Mouse (Mus musculus) thymus, postnatal 25 days (tissue): ENCODE data around the gene Selenos.
"Not testable (repeated sequence)": the region's sequence is repeated elsewhere in the genome, so short reads cannot be mapped to it uniquely, and the experiment has no call there.

Source experiments
- DNase-seq: peaks from one replicate; pipeline ENCODE4 v3.0.0; 2022

Gene Selenos

DNA sequence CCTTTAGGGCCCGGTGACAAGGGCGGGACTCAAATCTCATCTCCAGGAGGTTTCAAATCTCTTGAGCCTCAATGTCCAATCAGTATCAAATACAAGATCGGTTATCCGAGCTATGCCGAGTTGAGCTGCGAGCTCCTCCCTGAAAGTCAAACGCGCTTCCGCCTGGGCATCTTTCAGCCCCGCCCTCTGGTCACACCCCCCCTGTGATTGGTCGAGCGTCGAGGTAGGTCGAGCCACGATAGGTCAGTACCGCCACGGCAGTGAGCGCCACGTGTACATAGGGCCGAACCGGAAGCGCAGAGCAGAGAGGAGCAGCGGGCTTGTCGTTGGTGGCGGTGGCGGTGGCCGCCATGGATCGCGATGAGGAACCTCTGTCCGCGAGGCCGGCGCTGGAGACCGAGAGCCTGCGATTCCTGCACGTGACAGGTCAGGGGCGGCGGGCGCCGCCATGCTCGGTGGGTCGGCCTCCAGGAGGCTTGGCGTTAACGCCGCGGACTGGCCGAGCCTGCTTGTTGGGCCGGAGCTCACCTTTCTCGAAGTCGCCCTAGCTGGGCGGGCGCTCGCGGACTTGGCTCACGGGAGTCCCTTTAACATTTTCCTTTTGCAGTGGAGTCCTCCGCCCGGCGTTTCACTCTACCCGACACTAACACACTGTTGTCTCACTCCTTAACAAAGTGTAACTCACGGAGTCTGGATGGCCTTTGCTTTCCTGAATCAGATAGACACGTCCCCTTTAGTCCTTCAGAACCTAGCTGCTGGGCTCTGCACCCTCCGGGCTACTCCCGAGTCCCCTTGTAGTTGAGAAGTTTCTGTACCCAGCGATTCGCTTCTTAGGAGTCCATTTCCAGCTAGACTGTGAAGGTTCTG is at the start of gene Selenos:
Gene Selenos, plus strand, starts transcription at position 286 of the 867 bp plus-strand sequence.
- DNase-seq = peak; percentile 95

DNA sequence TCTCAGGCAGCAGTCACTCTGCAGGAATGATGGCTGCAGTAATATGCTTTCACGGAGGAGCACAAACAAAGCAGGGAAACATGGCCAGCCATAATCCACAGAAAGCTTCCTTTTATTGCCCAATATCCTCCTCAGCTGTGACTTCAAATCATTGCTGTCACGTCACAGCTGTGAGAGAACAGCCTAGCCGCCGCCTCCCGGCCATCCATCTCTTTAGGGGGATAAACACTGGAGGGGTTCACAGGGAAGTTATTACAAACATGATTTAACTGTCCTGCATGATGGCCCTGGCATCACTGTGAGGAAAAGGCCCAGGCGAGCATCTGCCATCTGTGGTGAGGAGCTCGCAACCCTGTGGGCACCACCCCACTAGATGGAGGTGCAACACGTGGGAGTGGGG is 42.6 kb upstream of the Selenos start:
- no peak for DNase-seq

DNA sequence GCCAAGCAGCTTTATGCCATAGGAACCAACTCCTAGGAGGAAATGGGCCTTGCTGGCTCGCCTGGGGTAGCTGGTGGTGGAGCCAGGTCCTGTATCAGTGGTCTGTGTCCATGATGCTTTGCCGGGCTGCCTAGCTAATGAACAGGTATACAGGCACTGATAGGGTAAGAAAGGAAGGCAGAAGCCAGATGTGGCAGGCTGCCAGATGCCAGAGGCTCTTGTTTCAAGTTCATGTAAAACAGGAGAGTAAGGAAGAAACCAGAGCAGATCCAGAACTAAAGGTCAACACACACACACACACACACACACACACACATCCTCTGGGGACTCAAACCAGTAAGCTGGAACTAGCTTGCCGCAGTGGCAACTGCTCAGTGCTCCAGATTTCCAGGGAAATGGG is 41.2 kb upstream of the Selenos start:
- DNase-seq = no peak

DNA sequence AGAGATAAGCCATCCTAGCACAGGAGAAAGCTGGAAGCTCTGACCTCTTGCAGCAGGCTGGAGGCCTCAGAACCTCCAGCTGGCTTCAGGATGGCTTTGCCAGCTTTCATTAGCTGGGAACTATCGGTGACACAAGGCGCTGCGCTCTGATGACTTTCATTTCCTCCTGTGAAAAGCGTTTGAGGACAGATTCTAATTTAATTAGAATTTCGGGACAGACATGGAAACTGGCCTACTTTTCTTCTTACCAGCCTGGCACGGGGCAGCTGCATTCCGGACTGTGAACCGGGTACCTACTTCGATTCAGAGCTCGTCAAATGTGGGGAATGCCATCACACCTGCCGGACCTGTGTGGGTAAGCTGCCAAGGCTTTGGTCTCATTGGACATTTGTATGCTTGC is 40.7 kb upstream of the Selenos start:
- no peak for DNase-seq

DNA sequence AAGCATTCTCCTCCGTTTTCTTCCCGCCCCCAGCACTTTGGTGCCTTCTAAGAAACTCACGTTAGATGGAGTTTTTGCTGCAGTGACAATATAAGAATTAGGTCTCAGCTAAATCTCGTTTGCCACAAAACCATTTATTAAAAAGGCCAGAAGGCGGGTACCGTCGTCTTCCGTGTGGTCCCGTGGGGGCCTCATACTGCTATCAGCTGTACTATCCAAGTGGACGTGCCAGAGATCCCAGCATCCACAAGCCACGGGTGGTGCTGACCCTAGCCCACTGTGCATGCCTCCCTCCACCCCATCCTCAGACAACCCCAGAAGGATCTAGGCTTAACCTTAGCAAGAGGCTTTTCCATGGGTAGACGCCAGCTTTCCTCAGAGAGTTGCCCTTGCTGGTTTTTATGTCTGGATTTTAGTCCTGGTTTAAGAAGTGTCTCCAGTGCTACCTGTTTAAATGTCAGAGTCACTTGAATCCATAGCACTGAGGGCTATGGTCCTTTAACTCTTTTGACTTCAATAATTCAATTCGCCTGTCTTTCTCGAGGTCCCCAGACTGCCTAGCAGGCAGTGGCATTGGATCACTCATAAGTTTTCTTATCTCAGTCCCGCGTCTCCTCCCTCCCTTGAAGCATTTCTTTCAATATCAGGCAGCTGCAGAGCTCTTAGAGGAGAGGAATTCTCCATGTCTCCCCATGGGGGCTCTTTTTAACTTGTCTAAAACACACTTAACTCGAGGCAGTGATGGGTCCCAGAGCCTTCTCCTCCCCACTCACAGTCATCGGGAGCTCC is 39.2 kb upstream of the Selenos start:
- DNase-seq = no peak

DNA sequence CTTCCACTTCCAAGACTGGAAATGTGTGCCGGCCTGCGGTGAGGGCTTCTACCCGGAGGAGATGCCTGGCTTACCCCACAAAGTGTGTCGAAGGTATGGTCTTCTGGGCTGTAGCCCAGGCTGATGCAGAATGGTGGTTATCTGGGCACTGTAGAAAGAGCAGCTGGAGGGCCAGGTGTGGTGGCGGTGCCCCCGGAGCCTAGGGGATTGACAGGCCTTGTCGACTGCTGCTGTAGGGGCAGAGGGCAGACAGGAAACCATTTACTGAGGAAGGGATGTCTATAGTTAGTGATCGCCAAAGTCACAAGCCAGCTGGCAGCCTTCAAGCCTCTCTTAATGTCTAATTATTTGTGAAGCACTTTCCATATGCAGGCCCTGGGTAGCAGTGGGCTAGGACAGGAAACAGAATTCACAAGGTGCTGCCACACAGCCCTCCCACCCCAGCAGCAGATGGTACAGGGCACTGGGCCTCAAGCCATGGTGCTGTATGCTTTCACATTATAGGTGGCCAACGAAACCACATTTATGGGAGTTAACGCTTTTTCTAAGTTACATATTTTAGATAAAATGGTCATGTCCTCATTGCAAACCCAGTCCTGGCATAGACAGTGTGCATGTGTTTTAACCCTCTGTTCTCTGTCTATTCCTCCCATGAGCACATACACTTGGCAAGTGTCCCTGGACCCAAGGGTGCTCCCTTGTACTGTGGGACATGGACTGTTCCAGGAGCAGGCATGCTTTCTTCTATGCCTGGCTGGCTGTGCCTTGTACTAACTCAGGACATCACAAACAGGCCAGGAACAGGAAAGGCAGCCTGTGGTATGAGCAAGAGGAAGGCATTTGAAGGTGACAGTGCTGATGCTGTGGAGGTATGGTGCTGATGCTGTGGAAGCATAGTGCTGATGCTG is 35.6 kb upstream of the Selenos start, which contains the start of gene Gm45213:
Gene Gm45213, plus strand, starts transcription at position 51 of the 908 bp plus-strand sequence.
- peak; percentile 30 for DNase-seq

- DNase-seq = no peak
Observed at GRCm38 (mm10) chr7:66044617-66045016, 34.8 kb upstream of the Selenos start.

- no peak for DNase-seq
Observed at GRCm38 (mm10) chr7:66046921-66047918, 32.2 kb upstream of the Selenos start.

GRCm38 (mm10) chr7:66047975-66048374 is 31.5 kb upstream of the Selenos start:
- DNase-seq = no peak

DNA sequence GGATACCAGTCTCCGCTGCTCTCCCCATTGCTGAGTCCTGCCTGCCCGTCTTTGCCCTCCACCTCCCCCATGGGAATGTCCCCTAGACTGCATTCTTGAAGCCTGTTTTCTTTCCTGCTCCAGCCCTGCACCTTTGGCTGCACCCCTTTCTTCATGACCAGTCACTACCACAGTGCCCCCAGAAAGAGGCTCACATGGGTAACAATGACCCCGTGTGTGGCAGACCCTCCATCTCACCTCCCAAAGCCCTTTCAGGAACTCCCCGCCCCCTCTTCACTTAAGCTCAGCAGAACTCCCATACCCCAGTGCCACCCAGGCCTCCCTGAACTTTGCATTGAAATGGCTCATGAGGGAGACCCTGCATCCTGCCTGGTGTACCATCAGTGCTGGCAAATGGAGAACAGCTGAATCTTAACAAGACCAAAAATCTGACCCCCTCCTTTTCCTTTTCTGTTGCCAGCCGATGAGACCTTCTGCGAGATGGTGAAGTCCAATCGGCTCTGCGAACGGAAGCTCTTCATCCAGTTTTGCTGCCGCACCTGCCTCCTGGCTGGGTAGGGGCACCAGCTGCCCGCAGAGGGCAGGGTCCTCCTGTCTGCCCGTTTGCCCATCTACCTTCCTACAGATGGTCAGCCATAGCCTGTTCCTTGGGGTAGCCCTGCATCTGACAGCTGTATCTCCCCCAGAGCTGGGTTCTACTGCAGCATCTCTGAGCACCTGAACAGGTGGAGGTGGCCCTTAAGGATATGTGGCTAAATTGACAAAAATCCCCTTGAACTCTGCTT is 30.8 kb upstream of the Selenos start:
- no peak for DNase-seq

GRCm38 (mm10) chr7:66053946-66054483 is 25.4 kb upstream of the Selenos start:
- no peak for DNase-seq

DNA sequence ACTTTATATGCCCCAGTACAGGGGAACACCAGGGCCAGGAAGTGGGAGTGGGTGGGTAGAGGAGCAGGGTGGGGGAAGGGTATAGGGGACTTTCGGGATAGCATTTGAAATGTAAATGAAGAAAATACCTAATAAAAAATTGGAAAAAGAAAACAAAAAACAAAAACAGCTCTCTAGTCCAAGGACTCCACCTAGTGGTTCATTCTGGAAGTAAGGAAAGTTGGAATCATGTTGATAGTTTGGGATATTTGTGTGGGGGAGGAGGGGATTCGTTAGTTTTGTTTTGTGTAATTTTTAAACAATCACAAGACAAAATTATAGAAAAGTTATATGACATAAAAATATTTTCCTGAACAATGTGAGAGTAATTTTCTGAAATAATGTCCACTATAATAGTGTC is 24.1 kb upstream of the Selenos start:
- not testable (repeated sequence) for DNase-seq

DNA sequence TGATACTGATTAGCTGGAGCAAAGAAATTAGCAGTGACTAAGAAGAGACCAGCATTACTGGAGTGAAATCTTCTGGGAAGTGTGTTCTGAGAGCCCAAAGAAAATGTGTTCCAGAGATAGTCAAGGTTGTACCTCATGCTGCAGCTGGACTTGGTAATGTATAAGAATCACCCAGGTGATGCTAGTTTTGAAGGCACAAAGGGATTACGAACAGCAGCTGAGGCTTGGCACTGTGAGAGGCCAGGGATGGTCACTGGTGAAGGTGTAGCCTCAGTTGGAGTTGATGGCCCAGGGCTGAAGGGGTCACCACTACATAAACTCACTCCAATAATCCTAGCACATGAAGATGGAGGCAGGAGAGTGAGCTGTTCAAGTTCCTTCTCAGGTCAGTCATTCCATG is 20.7 kb upstream of the Selenos start, which contains the start of gene Snrpa1:
Gene Snrpa1, plus strand, starts transcription at position 301 of the 400 bp plus-strand sequence.
- no peak for DNase-seq

DNA sequence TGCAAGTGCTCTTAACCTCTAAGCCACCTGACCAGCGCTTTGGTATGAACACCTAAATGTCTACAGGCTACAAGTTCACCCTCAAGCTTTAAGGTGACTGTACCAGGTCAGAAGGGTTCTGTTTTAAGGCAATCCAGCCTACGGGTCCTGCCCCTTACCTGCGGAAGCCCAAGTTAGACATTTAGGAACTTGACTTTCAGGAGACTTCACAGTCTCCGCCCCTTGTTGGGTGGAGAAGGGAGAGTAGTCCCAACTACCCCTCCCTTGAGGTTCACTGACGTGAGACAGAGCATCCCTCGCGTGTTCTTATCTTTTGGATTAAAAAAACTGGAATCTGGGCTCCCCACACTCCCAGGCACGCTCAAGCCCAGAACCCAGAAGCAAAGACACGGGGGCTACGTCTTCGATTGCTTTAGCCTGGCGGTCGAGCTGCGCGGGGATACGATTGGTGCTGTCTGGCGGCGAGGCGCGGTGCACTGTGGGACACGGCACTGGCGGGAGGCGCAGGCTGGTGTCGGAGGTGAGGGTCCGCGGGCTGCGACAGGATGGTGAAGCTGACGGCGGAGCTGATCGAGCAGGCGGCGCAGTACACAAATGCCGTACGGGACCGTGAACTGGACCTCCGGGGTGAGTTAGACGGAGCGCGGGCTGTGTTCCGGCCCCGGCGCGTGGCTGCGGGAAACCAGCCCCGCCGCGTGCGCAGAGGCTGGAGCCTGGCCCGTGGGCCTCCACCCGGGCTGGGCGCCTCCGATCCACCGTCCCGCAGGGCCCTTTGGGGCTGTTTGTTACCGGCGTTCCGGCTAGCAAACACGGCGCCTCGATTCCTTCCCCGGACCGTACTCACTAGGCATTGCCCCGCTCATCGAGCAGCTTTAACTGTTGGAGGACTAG is 19.1 kb upstream of the Selenos start:
- DNase-seq = peak; percentile 91

- DNase-seq = no peak
Observed at GRCm38 (mm10) chr7:66061057-66061456, 18.4 kb upstream of the Selenos start.

GRCm38 (mm10) chr7:66076411-66076810 is 3.0 kb upstream of the Selenos start:
- DNase-seq = no peak

DNA sequence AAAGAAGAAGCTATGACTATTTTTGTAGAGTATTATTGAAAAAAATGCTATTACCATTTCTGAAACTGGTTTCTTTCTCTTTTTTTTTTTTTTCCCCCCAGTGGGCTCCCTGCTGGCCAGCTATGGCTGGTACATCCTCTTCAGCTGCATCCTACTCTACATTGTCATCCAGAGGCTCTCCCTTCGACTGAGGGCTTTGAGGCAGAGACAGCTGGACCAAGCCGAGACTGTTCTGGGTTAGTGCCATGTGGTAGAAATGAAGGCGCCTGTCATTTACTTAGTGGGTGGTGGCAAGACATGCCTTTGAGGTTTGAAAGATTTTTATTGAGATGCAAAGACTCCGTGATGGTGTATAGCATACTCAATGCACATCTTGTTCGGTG is 773 bp downstream of the Selenos start:
- no peak for DNase-seq

DNA sequence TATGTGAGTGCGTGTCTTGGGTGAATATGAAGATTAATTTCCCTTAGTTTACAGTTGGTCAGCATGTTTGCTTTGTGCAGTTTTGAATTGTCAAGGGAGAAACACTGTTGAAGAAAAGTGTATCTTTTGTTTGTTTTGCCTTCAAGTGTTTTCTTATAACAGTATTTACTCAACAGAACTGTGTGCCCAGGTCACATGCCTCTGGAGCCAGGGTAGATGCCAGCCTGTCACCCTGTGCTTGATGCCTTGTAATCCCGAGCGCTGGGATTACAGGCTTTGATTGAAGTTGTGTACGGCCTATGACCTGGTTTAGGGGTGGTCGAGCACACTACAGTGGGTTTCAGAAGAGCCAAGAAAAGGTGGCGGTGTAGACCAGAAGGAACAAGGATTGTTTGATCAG is 4.3 kb downstream of the Selenos start:
- no peak for DNase-seq

GRCm38 (mm10) chr7:66084546-66084945 is 5.1 kb downstream of the Selenos start:
- DNase-seq = no peak
